Mouse (Mus musculus): ENCODE results near the gene Ccdc185. TPM values are rescaled to one million over a fixed set of nuclear protein-coding genes. Genes with fewer than 3 reads are reported as not detected.

Gene Ccdc185
- not detected for total RNA-seq (2023)

DNA sequence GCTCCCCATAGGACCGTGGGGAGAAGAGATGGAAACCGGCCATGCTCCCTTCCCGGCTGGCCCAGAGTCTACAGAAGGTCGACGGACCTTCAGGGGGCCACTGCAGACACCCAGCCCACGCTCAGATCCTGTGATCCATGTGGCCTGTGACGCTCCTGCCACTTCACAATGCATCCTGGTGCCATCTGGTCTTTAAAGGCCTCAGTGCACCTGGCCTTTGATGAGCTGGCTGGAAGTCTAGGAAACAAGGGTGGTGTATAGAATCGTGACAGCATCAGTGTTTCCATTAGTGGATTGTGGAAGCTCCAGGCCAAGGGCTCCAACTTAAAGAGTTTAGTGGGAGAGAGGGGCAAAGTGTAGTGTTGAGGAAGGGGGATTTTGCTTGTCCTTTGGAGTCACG, at the start of gene Ccdc185:
Gene Ccdc185 (minus strand): TSS at position 101 of the 400 bp plus-strand sequence.

DNA sequence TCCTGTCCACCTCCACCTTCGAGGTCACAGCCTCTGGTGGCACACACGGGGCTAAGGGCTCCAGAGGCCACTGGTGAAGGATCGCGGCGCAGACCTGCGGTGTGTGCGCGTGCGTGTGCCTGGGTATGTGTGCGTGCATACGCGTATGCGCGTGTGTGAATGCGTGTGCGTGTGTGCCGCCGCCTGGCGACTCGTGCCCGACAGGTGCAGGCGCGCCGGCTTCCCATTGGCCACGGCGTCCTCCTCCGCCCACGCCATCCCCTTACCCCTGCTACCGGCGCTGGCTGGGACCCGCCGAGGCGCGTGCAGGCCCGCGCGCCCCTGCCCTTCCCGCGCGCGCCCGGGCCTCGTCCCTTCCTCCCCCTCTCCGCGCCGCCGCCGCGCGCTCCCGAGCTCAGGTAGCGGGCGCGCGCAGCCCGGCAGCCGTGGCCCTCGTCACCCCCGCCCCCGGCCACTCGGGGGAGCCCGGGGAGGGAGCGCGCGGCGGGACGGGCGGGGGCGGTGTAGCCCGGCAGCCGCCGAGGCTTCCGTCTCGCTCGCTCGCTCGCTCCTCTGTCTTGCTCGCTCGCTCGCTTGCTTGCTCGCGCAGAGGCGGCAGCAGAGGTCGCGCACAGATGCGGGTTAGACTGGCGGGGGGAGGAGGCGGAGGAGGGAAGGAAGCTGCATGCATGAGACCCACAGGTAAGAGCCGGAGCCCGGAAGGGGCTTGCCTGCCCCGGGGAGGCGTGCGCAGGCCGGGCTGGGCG, 14.9 kb upstream of the Ccdc185 start, which contains the start of gene Susd4:
Gene Susd4 (plus strand): TSS at position 145 of the 746 bp plus-strand sequence.

Other genes with a start within 250 kb of the Ccdc185 start
- 10 to 100 TPM; 29.4 to 30.0 TPM for gene Capn2, start 231.6 kb downstream of the Ccdc185 start, total RNA-seq (2023)
- gene Capn8, start 184.2 kb downstream of the Ccdc185 start, total RNA-seq (2023) = not detected
- not detected for gene Susd4, start 14.7 kb upstream of the Ccdc185 start, total RNA-seq (2023)
- not detected for gene Tlr5, start 205.6 kb upstream of the Ccdc185 start, total RNA-seq (2023)

Measured in B cell, adult 67 days (primary cell).